Mouse (Mus musculus) G1E (cell line): Measurements from ENCODE around the gene Mef2c.

Source experiments
- CTCF ChIP-seq: IDR thresholded peaks from 2 replicates; pipeline ENCODE4 v1.5.1; 2012; ENCODE audit warnings: low read depth, low read length, inconsistent platforms, mixed read lengths
- GATA1 ChIP-seq: IDR thresholded peaks from 2 replicates; pipeline ENCODE4 v1.6.1; 2012; ENCODE audit warnings: borderline replicate concordance, low read length, inconsistent platforms, mixed read lengths

GRCm38 (mm10) chr13:83649795-83650476 is 146.1 kb downstream of the Mef2c start:
- TF ChIP-seq GATA1 (no peak), CTCF (no peak)
